Mouse (Mus musculus) 3134 (cell line): ENCODE results near the gene Bcam.
A peak's percentile ranks its signal among the peaks of the same experiment; 100 is the strongest.

Source experiments
- DNase-seq: peaks from one replicate; pipeline ENCODE4 v3.0.0-alpha.2; 2011; ENCODE audit warnings: low spot score; ENCODE audit not compliant: insufficient read length; ENCODE audit errors: extremely low read depth

Bcam gene

DNA sequence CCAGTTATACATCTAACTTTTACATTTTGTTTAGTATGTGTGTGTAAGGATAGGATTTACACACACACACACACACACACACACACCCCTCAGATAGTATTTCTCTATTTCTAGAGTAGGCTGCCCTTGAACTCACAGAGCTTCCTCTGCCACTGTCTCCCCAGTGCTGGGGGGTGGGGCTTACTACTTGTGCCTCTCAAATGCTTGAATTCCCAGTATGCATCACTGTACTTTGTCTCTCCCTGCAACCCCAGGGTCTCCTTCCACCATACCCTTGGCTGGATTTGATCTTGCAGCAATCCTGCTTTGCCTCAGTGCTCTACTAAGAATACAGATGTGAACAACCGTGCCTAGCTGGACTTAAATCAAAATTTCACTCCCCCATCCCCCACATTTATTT is 16.8 kb downstream of the Bcam start:
- no peak for DNase-seq

DNA sequence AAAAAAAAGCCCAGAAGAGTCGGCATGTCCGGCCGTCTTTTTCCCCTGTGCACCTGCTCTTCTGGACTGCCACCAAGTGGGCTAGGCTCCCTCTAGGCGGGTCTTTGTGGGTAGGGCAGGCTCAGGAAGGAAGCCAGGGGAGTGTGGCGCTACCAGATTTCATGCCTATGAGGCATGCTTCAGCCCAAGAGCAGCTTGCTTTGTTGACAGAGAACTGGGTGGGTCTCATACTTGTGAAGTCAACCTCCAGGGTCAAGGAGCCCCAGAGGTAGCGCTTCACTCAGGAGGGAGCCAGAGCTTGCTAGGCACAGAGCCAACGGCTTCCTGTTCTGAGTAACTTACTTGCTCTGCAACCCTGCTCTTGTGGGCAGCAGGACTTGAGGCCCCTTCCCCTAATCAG is 17.2 kb downstream of the Bcam start:
- DNase-seq: no peak

DNA sequence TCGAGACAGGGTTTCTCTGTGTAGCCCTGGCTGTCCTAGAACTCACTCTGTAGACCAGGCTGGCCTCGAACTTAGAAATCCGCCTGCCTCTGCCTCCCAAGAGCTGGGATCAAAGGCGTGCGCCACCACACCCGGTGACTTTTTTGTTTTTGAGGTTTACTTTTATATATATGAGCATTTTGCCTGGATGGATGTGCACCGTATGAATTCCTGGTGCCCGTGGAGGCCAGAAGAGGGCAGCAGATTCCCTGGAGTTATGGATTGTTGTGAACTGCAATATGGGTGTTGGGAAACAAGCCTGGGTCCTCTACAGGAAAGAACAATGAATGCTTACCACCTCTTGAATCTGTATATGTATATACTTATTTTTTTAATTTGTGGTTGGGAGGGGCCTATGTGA is 18.2 kb downstream of the Bcam start:
- DNase-seq: no peak

DNA sequence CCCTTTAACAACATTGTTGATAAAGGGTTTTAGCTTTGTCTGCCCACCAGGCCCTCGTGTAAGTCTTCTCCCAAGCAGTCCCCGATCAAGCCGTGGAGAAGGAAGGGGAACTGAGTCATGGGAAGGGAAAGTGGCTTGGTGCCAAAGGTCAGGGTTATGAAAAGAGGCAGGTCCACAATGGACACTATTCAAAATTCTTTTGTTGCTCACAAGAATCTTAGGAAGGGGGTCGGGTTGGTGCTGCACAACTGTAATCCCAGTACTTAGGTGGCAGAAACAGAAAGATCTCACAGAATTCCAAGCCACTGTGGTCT is 19.8 kb downstream of the Bcam start:
- DNase-seq: no peak

DNA sequence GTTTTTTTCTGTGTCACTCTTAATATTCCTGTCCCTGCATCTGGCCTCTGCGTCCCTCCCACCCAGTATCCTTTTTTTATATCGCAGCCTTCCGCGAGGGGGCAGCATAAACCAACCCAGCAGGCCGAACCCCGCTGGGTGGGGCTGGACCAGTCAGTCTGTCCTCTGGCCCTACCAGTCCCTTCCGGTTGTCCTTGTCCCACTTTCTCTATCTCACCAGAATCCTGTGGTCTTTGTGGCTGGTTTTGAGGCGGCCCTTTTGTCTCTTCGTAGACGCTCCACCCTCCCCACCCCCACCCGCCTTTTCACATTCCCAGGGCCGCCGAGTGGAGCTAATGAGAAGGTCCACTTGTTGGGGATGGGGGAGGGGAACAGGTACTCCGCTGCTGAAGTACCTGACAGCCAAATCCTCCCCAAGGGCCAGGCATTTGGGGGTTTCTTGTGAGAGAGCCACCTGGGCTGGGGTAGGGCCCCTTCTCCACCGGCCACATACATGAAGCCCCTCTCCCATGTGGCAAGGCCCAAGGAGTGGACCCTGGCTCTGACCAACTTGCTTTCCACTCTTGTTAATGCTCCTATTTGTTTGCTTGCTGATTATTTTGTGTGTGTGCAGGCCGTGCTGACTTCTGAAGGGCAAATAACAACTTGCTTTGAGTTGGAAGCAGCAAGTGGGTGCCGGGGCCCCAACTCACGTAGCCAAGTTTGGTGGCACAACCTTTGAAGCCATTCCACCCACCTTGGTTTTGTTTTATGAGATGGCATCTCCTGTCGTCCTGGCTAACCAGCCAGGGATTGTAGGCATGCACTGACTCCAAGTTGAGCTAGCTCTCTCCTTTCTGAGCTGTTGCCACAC is 20.4 kb downstream of the Bcam start, which contains the start of gene Nectin2:
TSS of gene Nectin2 (minus strand) at position 267 of the 853 bp plus-strand sequence.
- DNase-seq: peak; percentile 84

DNA sequence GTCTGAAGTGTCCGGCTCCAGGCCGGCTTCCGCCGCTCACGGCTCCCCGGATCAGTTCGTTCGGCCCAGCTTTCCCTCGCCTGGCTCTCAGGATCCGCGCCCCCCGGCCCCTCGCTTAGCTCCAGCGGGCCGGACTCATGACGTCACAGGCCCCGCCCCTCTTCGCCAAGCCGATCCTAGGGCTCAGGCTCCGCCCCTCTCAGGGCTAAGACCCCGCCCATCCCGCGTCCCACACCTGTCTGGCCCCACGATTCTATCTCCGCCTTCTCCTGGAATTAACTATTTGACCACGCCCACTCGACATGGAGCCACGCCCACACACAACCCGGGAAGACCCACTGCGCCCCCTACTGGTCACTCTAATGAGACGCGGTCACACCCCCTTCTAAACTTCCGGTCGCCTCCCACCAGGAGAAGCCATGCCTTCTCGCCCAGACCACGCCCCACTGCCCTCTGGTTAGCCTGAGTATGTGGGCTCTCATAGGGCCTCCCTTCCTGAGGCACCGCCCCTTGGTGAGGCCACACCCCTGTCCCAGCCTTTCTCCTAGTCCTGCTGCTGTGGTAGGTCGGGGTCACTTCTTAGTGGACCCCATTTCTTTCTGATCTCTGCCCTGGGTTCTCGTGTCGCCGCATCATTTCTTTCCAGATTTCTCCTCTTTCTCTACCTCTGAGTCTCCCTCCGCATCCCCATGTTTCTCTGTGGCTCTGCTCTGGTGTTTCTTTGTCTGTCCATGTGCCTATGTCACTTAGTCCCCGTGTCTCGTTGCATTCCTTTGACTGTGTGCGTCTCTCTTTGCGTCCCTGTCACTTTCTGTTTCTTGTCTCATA is 21.2 kb downstream of the Bcam start:
- peak; percentile 93 for DNase-seq

DNA sequence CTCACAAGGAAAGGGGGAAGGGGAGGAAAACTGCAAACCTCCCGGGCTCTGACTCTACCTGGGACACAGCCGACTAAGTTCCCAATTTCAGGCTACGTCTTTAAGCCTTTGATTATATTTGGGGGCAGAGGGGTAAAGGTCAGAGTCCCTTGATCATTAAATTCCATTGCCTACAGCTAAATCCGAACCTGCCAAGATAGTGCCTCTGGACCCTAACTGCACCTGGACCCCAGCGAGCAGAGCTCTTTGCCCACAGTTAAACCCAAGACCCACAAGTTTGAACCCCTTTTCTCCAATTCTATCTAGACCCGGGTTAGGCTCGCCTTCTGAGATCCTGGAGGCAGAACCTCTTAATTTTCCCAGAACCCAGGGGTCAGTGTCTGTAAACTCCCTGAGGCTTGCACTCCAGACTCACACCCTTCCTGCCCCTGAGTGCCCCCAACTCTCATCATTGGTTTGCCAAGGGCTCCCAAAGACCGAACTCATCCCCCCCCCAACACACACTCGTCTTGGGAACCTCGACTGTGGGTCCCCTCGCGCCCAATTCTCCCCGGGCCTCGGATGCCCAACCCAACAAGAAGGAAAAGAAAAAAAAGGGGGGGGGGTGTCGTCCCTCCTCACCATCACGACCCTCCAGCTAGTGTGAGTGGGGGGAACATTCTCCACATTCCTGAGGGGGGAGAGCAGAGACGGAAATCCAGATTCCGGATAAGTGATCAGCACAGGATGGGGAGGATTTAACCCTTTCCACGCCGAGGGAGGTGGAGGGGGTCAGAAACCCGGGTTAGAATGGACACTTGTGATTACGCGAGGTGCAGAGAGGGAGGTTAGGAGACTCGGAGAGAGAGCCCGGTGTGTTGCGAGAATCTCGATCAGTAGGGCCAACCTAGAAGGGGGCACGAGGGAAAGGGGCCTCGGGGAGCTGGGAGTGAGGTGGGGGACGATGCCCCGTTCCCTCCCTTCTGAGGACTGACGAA is 22.3 kb downstream of the Bcam start:
- no peak for DNase-seq

DNA sequence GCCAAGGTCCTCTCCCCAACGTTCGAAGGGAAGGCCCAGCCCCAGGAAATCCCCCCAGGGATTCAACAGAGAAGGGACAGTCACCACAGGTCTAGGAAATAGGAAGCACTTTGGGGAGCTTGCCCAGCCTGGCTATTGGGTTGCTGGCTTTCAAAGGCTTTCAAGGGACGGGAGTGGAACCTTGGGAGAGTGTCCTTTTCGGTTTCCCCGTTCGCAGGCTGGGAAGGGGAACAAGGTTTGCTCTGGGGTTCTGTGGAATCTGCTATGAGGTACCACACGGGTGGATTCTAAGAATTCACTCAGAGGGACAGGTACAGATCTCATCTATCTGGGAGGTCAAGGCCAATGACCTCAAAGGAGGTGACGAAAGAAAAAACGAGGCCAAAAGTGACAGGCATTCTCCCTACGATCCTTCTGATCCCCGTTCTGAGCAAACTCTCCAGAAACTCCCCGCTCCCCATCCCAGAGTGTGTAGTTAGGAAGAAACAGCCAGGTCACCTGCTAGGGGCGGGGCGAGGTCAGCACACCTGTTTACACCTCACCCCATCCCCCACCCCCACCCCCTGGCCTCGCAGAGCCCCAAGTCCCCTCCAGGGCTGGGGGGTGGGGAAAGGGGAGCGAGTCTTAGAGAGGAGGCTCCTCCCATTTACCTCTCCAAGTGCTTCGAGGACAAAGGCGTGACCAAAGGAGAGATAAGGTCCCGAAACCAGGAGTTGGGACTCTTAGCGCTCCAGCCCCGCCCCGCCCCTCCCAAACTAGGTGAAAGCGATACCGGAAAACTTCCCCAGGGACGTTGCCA is 23.2 kb downstream of the Bcam start:
- no peak for DNase-seq

DNA sequence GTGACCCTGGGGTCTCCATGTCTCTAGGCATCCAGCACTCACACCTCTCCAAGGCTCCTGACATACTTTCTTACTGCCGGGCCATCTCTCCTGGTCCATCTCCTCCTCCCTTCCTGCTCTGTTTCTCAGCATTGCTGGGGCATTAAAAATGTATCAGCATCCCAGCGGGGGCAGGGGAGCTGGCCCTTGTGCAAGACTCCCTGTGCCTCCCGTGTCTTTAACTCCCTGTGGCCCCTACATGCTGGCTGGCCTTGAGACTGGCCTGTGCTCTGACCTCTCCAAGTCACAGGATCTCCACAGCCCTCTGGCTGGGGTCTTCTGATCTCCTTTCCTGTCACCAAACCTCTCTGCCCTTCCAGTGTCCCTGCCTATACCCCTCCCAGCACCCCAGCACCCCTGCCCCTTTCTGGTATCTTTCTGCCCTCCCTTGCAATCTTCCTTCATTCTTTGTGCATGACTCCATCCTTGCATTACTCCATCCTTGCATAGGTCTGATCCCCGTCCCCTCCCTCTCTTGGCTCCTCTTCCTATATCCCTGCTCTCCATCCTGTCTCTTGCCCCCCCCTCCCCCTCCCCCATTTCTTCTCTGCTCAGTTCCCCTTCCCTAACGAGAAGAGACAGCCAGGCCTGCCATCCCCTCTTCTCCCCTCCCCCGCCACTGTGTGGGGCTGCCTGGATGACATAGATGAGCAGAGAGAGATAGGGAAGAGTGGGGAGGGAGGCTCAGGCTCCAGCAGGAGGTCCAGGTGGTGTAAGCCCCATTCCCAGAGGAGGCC is 24.2 kb downstream of the Bcam start:
- no peak for DNase-seq

DNA sequence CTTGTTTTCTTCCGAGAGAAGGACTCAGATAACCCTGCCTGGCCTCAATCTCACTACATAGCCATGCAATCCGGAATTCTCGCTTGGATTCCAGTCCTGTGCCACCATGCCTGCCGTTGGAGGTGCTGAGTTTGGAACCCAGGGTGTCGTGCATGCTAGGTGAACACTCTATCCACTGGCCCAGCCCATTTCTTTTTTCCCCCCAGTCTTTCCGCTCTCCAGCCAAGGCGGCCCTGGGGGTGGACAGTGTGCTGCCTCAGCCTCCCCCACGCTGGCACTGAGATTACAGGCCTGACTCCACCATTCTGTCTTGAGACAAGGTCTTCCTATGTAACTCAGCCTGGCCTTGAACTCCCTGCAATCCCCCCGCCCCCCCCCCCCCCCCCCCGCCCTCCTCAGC is 24.8 kb downstream of the Bcam start:
- DNase-seq: no peak

DNA sequence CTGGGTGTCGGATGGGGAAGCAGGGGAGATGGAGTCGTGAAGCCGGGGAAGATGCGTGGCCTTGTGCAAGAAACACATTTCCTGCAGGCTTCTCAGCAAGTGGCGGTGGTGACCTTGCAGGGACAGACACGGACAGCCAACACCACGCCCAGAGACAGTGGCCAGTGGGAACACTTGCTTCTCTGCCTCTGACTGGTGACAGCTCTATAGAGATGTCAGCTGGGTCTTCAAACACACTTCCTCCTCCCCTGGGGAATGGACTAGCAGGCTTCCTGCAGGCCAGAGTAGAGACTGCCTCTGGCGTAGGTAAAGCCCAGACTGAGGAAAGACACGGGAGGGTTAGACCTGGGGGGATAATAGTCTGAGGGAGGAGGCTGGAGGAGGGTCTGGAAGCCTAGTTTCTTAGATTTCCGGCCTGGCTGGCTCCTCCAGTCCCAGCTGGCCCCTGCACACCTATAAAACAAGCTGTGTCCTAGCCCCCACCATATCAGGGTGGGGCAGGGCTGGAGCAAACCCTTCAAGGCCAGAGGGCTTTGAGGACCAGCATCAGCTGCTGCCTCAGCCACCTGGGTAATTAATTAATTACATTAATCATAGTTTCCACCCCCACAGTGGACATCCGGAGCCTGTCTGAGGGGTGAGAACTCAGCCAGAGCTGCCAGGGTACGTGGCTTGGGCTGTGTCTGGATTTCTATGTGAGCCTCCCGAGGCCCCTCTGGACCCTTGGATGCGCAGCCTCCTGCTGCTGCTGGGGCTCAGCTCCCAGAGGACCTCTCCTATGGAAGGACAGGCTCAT is 26.0 kb downstream of the Bcam start:
- DNase-seq: no peak

DNA sequence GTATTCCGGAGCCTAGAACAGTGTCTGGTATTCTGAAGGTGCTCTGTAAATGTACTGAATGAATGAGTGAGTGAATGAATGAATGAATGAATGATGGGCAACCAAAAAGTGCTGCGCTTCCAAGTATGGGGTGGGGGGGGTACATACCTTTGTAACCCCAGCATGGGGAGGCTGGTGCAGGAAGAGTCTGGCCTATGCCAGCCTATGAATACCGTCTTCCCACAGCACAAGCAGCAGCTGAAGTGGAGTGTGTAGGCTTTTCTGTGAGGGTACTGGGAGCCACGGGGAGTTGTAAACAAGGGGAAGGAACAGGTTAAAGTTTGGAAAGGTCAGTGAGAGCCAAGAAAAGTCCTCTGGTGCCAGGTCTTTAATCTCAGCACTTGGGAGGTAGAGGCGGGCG is 27.0 kb downstream of the Bcam start:
- DNase-seq: no peak

DNA sequence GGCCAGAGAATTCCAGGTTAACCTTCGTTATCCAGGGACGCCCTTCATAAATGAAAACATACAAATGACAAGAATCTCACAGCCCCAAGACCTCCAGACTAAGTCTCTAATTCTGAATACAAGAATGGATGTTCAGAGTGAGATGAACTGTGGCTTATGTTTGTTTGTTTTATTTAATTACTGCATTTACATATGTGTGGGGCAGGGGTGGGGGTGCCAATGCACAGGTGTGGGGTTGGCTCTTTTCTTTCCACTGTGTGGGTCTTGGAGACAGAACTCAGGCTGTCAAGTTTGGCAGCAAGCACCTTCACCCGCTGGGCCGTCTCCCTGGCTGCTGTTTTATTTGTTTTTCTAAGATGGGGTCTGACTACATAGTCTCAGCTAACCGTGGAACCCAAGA is 28.3 kb downstream of the Bcam start:
- DNase-seq: no peak

DNA sequence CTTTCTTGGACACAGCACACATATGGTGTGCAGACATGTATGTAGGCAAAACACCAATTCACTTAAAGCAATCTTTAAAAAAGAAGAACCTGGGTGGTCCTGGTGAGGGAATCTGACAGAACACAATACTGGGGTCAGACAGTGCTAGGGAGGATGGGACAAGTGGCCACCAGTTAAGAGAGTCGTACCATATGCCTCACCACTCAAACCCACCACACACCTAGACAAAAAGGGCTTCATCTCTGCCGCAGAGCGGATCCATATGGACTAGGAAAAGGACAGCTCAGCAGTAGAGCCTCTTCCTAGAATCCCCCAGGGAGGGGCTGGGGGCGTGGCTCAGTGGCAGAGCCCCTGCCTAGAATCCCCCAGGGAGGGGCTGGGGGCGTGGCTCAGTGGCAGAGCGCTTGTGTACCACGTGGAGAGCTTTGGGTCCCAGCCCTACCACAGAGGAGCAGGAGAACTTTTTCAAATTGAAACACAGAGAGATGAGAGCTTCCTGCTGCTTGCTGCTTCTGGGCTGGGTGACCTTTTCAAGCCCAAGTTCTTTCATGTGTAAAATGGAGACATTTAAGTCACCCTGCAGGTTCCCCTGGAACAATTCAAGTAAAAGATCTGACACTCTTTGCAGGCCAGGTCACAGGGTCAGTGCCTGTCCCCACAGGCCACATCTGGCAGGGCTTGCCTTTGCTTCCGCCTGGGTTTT is 29.3 kb downstream of the Bcam start:
- DNase-seq: no peak

DNA sequence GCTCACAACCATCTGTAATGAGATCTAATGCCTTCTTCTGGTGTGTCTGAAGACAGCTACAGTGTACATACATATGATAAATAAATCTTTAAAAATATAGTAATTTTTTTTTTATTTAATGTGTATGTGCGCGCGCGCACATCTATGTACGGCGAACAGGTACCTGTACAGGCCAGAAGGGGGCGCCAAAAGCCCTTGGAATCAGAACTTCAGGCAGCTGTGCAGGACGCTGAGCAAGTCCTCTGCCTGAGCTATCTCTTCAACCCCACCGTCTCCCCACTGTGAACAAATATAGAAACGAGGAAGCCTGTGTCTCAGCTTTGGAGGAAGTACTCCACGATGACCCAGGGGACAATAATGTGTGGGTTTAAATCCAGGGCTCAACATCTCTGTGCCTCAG is 30.5 kb downstream of the Bcam start:
- DNase-seq: no peak

DNA sequence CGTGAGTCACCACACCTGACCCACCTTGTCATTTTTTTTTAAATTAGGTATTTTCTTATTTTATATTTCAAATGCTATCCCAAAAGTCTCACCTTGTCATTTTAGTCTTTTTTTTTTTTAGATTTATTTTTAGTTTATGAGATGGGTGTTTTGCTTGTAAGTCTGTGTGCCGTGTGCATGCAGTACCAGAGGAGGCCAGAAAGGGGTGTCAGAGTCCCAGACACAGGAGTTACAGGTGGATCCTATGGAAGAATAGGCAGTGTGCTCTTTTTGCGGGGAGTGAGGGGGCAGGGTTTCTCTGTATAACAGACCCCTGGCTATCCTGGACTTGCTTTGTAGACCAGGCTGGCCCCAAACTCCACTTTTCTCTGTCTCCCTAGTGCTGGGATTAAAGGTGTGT is 32.0 kb downstream of the Bcam start:
- no peak for DNase-seq

DNA sequence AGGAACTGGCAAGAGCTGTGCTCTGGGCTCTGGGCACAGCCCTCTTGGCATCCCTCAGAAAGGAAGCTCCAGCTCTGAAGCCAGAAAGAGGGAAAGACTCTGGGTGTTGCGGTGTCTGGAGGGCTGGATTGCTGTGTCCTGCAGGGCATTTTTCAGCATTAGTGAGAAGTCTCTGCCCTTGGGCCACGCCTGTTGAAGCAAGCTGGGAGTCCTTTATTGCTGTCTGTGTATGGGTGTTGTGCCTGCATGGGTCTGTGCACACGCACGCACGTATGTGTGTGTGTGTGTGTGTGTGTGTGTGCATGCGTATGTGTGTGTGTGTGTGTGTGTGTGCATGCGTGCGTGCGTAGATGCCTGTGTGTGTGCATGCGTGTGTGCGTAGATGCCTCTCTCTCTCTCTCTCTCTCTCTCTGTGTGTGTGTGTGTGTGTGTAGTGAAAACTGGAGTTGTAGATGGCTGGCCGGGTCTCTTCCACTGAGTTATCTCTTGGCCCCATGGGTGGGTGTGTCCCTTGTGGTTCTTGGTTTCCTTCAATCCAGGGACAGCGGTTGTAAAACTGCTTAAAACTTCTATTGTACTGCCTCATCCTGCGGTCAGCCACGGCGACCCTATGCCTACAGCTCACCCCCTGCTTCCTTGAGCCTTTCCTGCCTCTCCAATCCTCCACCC is 34.3 kb downstream of the Bcam start:
- no peak for DNase-seq
